Mouse (Mus musculus): ENCODE measurements around the gene Tmem50b.

GRCm38 (mm10) chr16:91546836-91547741, 50.5 kb downstream of the Tmem50b start, which contains the start of gene Ifngr2:
- TF ChIP-seq POLR2A (IDR thresholded peaks at IDR 0.05; ENCODE audit: low read depth, low read length) (peak; percentile 74), CTCF (IDR thresholded peaks at IDR 0.05; ENCODE audit: extremely low read depth, insufficient read depth, insufficient read length, insufficient replicate concordance) (no peak)

All from spleen, adult 2 months (tissue).